Mouse (Mus musculus) limb, embryonic 11.5 days (tissue): ENCODE data around the gene Nfix. TPM values are rescaled to one million over a fixed set of nuclear protein-coding genes. Genes with fewer than 3 reads are reported as not detected.

Experiments used
- ATAC-seq: fragments of 200-750 bp; cut with Nextera tagmentation; 2 replicates; pipeline ENCODE4 v1.8.0; 2017; ENCODE audit warnings: low read depth; ENCODE audit not compliant: insufficient number of reproducible peaks, low FRiP score, low TSS enrichment
- DNase-seq: peaks from one replicate; pipeline ENCODE4 v3.0.0-alpha.2; 2015; ENCODE audit warnings: low spot score
- H3K27ac ChIP-seq: fragments of 300-500 bp; sonication (generic); replicated peaks from 2 replicates; pipeline ENCODE4 v1.5.1; 2014; ENCODE audit warnings: low read depth, mild to moderate bottlenecking, low read length
- H3K27me3 ChIP-seq: fragments of 300-500 bp; sonication (generic); 2 replicates; pipeline ENCODE4 v1.6.1; 2014; ENCODE audit warnings: mild to moderate bottlenecking, low read length, mixed read lengths; ENCODE audit not compliant: control insufficient read depth, insufficient read depth
- H3K36me3 ChIP-seq: fragments of 300-500 bp; sonication (generic); 2 replicates; pipeline ENCODE4 v1.6.1; 2014; ENCODE audit warnings: mild to moderate bottlenecking, low read length, moderate library complexity, mixed read lengths; ENCODE audit not compliant: control insufficient read depth, insufficient read depth
- H3K4me1 ChIP-seq: fragments of 300-500 bp; sonication (generic); 2 replicates; pipeline ENCODE4 v1.6.1; 2014; ENCODE audit warnings: low read length, mixed read lengths; ENCODE audit not compliant: control insufficient read depth, insufficient read depth
- H3K4me2 ChIP-seq: fragments of 300-500 bp; sonication (generic); 2 replicates; pipeline ENCODE4 v1.6.1; 2014; ENCODE audit warnings: low read depth, mild to moderate bottlenecking, moderate library complexity; ENCODE audit not compliant: severe bottlenecking
- H3K4me3 ChIP-seq: fragments of 300-500 bp; sonication (generic); 2 replicates; pipeline ENCODE4 v1.5.1; 2014; ENCODE audit warnings: low read depth, low read length
- H3K9ac ChIP-seq: fragments of 300-500 bp; sonication (generic); 2 replicates; pipeline ENCODE4 v1.6.1; 2014; ENCODE audit warnings: mild to moderate bottlenecking, low read length
- H3K9me3 ChIP-seq: fragments of 300-500 bp; sonication (generic); 2 replicates; pipeline ENCODE4 v1.6.1; 2016; ENCODE audit warnings: low read length; ENCODE audit not compliant: control insufficient read depth
- WGBS: fragments of 180-500 bp; shearing (Covaris S2); extraction: QIAGEN DNeasy Blood & Tissue Kit; methylation state at CpG from one replicate; pipeline ENCODE4 v1.1.7; 2014; 5-methylcytosine and 5-hydroxymethylcytosine counted together
- polyA plus RNA-seq: library from polyadenylated mRNA; unstranded; fragments of >200 nt; fragmentation: Nextera tagmentation; extraction: Ambion mirVana; gene quantifications from 2 replicates; pipeline ENCODE4 v1.2.1, GENCODE M21; 2014

Nfix gene
- polyA plus RNA-seq, 1 experiment from 2014 or later = 4.6 TPM

DNA sequence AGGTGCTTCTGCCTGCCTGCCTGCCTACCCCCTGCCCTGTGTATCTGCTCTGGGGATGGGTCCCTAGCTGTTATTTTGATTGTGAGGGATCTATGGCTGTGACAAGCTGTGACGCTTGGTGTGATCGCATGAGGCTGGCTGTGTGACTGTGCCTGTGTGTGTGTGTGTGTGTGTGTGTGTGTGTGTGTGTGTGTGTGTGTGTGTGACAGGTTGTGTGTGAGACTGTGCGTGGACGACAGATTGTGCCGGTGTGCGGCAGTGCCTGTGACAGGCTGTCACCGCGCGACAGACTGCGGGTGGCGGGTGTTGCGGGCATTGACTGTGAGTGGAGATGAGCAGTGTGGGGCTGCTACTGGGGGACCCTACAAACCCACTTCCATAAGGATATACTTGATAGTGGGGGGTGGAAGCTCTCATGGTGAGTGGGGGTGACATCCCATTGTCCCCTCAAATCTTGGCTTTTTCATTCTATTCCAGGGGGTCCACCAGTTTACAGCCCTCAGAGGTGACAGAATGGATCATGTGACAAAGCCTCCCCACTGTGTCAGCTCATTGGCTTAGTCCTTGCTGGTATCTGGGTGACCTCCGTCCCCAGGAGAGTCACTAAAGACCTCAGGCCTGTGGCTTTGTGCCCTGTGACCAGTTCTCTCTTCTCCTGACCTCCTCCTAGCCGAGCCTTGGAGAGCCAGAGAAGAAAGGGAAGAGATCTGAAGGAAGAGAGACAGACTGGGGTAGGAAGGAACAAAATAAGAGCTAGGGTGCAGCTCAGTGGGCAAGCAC lies 12.4 kb downstream of the Nfix start:
- Histone ChIP-seq H3K27ac (no peak overlapping the region), H3K36me3 (no peaks in the 10 kb centered on the region), H3K9ac (no peak overlapping the region), H3K27me3 (peaks cover 81% of the 10 kb centered on the region), H3K4me2 (no peak overlapping the region), H3K4me3 (no peak overlapping the region), H3K4me1 (peaks cover 27% of the 10 kb centered on the region), H3K9me3 (no peaks in the 10 kb centered on the region)
- DNase-seq (peak; percentile 28), ATAC-seq (no peak)
- 5% methylated on average over 14 of the region's 14 CpGs for WGBS

DNA sequence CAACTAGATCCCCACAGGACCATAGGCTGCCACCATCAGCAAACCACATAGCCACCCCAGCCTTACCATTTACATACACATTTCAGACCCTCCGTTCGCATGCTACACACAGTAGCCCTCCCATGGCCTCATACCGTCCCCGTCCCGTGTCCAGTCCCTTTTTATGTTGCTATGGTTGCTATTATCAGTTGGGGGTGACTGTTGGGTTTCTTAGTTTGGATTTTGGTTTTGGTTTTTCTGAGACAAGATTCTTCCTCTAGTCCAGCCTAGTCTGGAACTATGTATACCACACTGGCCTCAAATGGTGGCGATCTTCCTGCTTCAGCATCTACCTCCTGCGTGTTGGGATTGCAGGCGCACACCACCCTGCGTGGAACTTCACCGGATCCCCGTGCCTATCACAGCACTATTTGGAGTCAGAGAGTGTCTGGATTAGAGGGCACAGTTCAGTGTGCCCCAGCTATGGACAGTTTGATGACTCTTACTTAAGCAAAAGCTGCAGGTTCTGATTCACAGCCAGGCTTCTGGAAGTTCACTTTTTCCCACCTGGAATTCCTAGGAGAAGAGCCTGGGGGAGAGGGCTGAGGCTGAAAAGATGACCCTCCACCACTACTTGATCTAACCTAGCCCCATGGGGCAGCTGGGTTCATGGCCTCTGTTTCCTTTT lies 13.2 kb downstream of the Nfix start:
- Histone ChIP-seq H3K4me2 (no peak overlapping the region), H3K27me3 (peaks cover 85% of the 10 kb centered on the region), H3K4me1 (peaks cover 31% of the 10 kb centered on the region), H3K4me3 (no peak overlapping the region), H3K36me3 (no peaks in the 10 kb centered on the region), H3K27ac (no peak overlapping the region), H3K9me3 (no peaks in the 10 kb centered on the region), H3K9ac (no peak overlapping the region)
- no peak for DNase-seq
- ATAC-seq = no peak
- WGBS = 2% methylated on average over 11 of the region's 11 CpGs

DNA sequence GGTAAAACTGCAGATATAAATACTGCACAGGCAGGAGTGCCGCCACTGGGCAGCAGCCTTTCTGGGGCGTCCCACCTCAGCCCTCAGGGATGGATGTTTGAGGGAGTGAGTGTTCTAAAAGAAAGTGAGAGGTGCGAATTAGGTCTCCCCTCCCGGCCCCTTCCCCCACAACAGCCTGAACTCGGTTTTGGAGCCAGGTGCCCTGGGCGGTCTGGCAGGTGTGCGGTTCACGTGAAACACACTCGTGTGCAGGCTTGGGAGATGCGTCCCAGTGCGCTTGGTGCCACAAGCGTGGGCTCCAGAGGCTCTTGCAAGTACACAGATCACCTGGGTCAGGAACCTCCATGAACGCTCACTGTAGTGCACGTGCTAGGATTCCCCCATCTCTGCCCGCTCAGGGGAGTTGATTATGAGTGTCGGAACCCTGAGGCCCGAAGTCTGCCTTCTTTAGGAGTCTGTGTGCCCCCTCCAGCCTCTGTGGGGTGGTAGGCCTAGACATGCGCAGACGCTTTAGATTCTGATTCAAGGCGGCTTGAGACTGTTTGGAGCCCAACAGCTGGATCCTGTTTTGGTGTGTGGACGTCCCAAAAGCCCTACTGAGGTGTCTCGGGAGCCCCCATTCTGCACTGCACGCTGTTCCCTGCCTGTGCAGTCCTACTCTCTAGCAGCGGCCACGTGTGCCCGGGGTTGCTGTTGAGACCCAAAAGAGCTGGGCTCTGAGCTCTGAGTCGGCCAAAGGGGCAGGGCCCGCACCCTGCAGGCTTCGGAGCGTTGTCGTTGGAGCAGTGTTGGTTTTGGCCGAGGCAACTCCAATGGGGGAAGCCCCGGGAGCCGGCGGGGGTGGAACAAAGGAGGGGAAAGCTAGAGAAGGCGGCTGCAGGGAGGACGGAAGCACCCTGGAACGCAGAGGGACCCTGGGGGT lies 14.1 kb downstream of the Nfix start:
- ATAC-seq (no peak), DNase-seq (peak; percentile 59)
- no peak overlapping the region for H3K27ac ChIP-seq
- H3K9me3 ChIP-seq = no peaks in the 10 kb centered on the region
- peak overlapping the region; percentile 8; the same call in 1 of the 2 replicates for H3K4me3 ChIP-seq
- H3K27me3 ChIP-seq = peaks cover 94% of the 10 kb centered on the region
- no peak overlapping the region for H3K9ac ChIP-seq
- peaks cover 38% of the 10 kb centered on the region for H3K4me1 ChIP-seq
- WGBS = under 1% methylated on average over 38 of the region's 38 CpGs
- no peak overlapping the region for H3K4me2 ChIP-seq
- H3K36me3 ChIP-seq = no peaks in the 10 kb centered on the region

DNA sequence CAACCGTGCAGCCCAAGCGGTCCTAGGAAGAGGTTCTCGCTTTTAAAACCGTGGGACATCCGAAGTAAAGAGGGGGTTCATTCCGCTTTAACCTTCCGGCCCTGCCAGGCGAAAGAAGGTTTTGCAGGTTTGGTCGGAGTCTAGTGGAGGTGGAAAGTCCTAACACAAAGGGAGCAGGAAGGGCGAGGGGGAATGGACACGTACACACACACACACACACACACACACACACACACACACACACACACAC lies 14.7 kb downstream of the Nfix start:
- under 1% methylated on average over 11 of the region's 11 CpGs for WGBS
- Histone ChIP-seq H3K4me2 (no peak overlapping the region), H3K9me3 (no peaks in the 10 kb centered on the region), H3K4me1 (peaks cover 38% of the 10 kb centered on the region), H3K36me3 (no peaks in the 10 kb centered on the region), H3K4me3 (no peak overlapping the region), H3K27me3 (peaks cover 90% of the 10 kb centered on the region), H3K27ac (no peak overlapping the region), H3K9ac (no peak overlapping the region)
- ATAC-seq = no peak
- DNase-seq = no peak

DNA sequence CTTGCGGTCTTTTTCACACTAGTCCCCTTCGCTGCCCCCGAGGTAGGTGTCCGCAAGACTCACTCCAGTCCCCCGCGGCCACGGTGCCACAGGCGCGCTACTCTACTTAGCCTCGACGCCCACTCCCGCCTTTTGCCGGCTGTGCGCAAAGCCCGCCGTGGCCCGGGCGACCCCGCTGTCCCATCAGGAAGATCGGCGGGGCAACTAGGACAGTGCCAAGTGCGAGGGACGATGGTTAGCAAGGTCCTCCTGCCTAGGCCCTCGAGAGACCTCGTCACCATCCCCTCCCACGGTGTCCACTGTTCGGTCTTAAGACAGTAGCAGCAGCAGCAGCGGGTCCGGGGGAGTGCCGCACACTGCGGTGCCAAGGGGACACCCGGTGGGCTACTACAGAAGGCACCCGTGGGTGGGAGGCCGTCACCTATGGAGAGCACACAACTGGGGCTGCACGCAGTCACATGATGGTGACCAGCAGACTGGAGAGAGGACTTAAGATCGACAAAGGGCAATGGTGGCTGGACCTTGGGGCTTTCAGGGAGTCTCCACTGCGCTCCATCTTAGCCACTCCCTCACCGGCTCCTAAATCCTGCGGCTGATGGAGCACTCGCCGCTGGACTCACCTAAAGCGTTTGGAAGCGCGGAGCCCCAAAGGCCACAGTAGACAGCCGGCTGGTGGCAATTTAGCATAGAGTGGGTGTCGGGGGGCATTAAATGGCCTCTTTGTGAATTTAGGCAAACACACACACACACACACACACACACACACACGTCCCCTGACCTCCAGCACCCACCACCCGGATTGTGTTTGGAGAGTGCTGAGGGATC lies 15.3 kb downstream of the Nfix start:
- Histone ChIP-seq H3K9ac (no peak overlapping the region), H3K4me3 (0 out of 2 replicates have a peak overlapping the region, but pooled peaks have one; percentile 5), H3K4me1 (peaks cover 39% of the 10 kb centered on the region), H3K4me2 (no peak overlapping the region), H3K27me3 (peaks cover 89% of the 10 kb centered on the region), H3K27ac (no peak overlapping the region), H3K9me3 (no peaks in the 10 kb centered on the region), H3K36me3 (no peaks in the 10 kb centered on the region)
- peak; percentile 70 for DNase-seq
- under 1% methylated on average over 48 of the region's 48 CpGs for WGBS
- ATAC-seq = no peak; the same call in 1 of the 2 replicates

DNA sequence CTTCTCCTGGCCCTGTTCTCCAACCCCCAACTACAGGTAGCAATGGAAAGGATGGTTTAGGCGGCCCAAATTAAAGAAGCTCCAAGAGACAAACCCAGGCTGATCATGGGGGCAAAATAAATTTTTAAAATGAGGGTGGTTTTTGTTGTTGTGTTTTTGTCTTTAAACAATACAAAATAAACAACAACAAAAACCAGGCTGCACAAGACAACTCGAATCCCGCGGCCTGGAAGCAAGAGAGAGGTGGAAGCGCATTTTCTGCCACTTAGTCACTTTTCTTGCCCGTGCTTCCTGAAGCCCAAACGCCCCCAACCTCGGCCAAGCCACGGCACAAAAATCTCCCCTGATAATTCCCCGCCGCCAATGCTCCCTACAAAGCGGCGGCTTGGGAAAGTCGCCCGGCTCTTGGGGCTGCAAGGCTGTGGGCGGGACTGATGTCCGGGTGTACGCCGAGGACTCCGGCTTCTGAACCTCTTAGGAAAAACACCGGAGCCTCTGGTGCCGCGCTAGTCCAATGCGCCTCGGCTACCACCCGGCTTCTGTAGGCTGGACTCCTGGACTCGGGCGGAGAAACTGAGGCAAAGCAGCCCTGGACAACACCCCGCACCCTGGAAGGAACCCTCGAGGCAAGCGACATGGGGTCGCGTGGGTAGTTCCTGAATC lies 16.1 kb downstream of the Nfix start:
- Histone ChIP-seq H3K27ac (no peak overlapping the region), H3K9me3 (no peaks in the 10 kb centered on the region), H3K36me3 (no peaks in the 10 kb centered on the region), H3K4me2 (peak overlapping the region; percentile 10; the same call in 1 of the 2 replicates), H3K9ac (0 out of 2 replicates have a peak overlapping the region, but pooled peaks have one; percentile 13), H3K4me1 (peaks cover 42% of the 10 kb centered on the region), H3K27me3 (peaks cover 89% of the 10 kb centered on the region), H3K4me3 (no peak overlapping the region)
- under 1% methylated on average over 33 of the region's 33 CpGs for WGBS
- no peak for ATAC-seq
- peak; percentile 56 for DNase-seq

DNA sequence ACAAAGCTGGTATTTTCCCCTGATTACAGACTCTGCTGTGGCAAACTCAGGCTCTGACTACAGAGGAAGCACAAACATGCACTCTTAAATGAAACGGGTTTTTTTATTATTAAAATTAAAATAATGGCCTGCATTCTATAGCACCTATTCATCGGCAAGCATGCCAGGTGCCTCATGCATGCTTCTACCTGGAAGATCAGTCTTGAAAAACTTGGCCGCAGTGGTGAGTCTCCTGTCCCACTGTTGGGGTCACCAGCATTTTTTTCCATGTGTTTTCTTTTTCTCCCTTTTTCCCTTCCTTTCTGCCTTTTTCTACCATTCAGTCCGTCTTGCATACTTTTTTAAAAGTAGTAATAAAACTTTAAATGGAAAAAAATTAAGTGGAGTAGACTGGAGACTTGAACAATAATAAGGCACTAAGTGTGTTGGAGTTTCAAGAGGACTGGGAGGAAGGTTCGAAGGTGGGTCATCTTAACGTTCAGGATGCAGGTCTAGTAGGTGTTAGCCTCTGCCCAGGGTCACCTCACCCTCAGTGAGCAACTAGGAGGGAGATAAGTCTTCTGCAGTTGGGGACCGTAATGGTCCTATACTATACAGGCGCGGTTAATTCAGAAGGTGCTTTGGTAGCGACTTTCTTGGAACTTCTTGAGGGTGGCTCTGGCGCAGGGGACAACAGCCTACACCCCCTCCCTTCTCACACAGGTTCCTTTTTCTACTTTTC lies 16.8 kb downstream of the Nfix start:
- H3K4me3 ChIP-seq = no peak overlapping the region
- ATAC-seq (no peak), DNase-seq (no peak)
- no peaks in the 10 kb centered on the region for H3K36me3 ChIP-seq
- no peak overlapping the region for H3K27ac ChIP-seq
- 2% methylated on average over 11 of the region's 11 CpGs for WGBS
- H3K4me1 ChIP-seq = peaks cover 40% of the 10 kb centered on the region
- H3K9me3 ChIP-seq = no peaks in the 10 kb centered on the region
- no peak overlapping the region for H3K4me2 ChIP-seq
- H3K27me3 ChIP-seq = peaks cover 89% of the 10 kb centered on the region
- no peak overlapping the region for H3K9ac ChIP-seq
